Mouse (Mus musculus) left cerebral cortex, adult 18-20 months (tissue): ENCODE data around the gene Bmf. TPM values are rescaled to one million over a fixed set of nuclear protein-coding genes. Genes with fewer than 3 reads are reported as not detected.

Source experiments
- DNase-seq, 2 experiments: peaks; one replicate each; pipeline ENCODE4 v3.0.0; 2021 to 2022; ENCODE audit warnings: low spot score in 2 of 2, mixed read lengths in 1 of 2
- total RNA-seq, 2 experiments: library from RNA; stranded (reverse); gene quantifications; 2 replicates each; pipeline ENCODE4 v1.2.3; 2021

Gene Bmf
- total RNA-seq, 2 experiments from 2014 or later, result 1.8 TPM

DNA sequence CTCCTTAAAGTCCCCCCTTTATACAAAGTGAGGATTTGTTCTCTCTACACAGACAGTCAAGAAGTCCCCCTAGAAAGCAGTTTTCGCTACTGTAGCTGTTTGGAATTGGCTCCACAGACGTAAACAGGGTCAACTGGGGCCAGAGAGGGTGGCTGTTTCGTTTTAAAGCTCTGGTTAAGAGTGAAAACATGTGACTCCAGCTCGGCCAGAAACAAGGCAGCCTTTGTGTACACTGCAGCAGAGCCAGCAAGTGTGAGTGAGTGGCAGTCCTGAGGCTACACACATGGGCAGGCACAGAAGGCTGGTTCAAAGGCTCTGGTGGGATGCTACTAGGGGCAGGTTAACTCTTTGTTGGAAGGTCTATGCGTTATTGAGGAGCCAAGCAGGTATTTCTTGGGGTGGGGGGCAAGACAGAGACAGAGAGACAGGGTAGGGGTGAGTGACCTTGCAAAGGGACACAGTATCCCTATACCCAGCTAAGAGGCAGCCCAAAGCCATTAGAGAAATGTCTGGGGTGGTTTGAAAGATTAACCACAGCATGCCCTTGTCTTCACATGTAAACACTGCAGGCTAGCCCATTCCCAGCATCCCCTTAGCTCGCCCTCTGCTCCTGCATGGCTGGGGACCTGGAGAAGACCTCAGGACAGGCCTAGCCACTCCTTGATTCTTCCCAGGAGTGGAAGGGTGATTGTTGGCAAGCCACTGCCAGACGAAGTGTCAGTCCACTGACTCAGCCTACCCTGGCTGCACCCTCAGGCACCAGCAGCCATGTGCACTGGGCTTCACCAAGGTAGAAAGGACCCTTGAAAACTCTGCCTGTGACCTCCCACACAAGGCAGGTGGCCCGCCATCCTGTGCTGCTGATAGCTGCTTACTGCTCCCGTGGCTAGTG, 29.2 kb downstream of the Bmf start:
- DNase-seq, result peak in 1 of 2 experiments; percentile 20

GRCm38 (mm10) chr2:118512418-118513377, 36.8 kb downstream of the Bmf start:
- no peak for DNase-seq

DNA sequence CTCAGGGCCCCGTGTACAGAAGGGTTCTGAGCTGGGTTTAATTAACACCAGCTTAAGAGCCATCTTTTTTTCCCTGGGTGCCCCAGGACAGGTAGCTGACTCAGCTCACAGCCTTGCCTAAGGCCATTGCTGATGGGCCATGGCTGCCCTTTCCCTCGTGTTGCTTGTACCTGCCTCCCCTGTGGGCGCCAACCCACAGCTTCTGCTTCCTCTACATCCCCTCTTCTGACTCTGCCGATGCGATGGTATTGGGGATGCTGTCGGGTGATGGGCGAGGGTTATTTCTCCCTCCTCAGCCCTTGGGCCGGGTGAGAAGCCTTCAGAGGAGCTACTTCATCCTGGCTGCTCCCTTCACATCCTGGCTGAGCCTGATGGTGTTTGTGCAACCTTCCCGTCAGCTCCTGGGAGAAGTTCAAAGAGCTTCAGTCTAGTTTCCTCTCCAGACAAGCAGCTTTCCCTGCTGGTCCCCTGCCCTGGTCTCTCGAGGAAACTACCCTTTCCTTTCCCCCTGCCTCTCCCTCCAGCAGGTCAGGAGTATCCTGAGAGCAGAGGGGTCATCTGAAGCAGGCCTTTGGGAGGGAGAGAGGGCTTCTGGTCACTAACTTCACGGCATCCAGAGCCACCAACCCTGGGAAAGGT, 37.6 kb downstream of the Bmf start:
- no peak for DNase-seq

DNA sequence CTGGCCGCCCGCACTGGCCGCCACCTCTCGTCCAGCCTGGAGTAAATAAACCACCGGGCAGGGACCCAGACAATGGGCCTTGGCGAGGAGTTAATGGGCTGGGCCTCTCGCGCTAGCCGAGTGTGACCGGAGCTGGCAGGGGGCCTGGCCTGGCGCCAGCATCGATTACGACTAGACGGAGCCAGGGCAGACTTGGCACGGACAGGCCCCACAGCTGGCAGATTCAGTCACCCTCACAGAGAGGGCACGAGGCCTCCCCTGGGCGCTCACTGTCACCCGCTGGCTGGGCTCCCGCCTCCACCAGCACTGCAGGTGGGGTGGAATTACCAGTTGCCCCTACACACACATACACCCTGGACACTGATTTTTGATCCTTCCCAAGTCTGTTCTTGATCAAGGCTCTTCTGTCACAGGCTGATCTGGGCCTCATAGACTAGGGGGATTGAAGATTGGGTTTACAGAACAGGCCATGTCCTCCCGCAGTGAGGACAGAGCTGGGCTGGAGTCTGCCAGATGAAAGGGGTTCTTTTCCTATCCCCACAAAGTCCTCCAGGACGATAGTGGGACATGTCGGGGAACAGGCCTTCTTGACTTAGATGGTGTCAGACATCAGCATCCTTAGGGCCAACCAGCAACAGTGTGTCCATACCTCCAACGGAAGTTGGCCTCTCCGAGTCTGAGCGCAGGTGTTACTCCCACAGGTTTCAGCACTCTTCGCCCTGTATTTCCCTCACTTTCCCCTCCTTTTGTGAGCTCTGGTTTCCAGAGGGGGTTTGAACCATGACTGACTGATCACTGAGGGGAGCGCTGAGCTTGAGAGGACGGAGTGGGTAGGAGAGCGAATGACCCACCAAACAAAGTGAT, 38.8 kb downstream of the Bmf start:
- DNase-seq, result peak; percentile 75 to 79

DNA sequence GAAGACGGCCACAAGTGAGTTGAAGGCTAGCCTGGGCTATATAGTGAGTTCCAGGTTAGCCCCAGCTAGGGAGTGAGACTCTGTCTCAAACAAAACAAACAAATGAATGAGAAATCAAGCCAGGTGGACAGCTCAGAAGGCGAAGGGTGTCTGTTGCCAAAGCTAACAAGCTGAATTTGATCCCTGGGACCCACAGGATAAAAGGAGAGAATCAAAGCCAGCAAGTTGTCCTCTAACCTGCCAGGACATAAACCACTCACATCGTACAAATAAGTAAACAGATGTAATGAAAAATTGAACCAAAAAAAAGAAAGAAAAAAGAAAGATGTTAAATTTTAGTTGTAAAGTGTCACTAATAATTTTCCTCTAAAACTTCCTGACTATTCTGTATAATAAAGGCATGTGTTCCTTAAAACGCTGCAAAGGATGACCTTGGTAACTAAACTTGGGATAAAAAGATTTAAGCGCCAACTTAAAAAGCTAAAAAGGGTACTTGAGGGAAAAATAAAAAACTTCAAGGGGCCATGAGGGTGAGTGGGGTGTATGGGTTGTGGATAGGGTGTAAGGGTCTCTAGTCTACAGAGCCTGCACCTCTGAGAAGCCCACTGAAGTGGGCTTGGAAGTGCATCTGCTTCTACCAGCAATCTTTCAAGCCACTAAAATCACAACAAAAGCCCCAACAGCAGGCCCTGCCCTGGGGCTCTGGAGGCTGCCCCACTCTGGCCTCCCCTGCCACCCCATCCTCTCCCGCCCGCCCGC, 39.6 kb downstream of the Bmf start:
- DNase-seq, result no peak

DNA sequence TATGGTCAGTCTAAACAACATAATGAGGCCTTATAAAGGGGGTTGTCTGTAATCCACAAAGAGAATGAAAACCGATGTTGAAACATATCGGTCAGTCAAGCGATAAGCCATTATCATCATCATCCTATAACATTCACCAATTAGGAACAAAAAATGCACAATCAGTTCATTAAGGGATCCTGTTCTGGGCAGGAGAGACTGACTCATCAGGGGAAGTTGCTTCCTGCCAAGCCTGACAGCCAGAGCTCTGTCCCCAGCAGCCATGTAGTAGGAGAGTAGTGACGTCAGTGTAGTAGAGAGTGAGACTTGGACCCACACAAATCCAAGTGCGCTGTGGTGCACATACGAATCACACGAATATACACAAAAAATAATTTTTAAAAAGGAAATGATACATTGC, 42.4 kb downstream of the Bmf start:
- no peak for DNase-seq

DNA sequence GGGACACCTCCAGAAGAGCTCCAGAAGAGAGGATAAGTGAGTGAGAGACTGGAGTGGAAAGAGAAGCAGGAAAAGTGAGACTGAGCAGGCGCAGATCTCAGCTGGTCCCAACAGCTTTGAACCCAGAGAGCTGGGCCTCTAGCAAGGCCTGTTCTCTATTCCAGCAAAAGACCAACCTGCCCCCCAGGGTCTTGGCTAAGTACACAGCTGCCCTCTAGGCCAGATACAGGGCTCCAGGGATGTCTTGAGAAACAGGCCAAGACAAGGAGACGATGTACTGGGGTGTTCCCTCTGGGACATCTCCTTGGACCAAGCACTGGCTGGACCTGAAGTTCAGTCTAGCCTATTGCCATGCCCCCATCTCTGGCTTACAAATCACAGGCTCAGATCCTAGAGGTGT, 49.3 kb downstream of the Bmf start:
- DNase-seq, result no peak

GRCm38 (mm10) chr2:118499135-118499961, 50.1 kb downstream of the Bmf start:
- DNase-seq, result no peak

- DNase-seq, result no peak
These were observed 51.0 kb downstream of the Bmf start for GRCm38 (mm10) chr2:118498476-118498875.

- DNase-seq, result no peak
These were observed 51.6 kb downstream of the Bmf start for GRCm38 (mm10) chr2:118497890-118498289.

DNA sequence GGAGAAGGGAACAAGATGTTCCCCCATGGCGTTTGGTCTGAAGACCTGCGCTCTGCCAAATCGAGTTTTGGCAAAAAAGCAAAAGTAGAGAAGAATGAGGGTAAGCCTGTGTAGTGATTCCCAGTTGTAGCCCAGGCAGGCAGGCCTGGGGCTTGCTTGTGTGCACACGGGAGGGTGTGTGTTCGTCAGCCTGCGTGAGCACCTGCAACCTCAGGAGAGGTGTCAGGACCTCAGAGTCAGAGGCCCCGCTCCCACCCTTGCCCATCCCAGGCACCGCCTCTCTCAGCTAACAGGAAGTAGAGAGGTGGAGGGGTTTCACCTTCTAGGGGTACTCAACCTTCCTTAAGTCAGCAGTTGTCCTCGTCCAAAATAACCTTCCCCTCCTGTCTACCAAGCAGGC, 54.5 kb downstream of the Bmf start:
- DNase-seq, result no peak

DNA sequence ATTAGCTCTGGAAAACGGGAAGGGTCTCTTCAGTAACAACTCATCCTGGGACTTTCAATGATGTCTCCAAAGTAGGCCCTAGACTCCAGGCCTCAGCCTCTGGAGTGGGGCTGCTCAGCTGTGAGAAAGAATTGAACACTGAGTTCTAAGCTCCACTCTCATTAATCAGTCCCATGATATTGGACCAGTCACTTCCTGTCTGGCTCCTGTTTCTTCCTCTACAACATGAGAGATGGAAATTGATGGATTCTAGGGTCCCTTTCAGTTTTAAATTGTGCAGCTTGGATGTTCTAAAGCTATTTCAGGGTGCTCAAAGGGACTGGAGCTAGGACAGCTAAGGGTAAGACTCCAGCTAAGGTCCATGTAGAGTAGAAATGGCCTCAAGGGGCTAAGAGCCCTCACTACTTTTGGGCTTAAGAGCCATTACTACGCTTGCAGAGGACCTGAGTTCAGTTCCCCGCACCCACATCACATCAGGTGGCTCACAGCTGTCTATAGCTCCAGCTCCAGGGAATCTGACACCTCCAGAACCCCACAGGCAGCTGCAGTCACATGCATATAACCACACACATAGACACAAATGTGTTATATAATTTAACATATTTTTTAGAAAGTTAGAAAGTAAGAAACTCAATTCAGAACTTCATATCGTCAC, 57.6 kb downstream of the Bmf start:
- DNase-seq, result no peak

DNA sequence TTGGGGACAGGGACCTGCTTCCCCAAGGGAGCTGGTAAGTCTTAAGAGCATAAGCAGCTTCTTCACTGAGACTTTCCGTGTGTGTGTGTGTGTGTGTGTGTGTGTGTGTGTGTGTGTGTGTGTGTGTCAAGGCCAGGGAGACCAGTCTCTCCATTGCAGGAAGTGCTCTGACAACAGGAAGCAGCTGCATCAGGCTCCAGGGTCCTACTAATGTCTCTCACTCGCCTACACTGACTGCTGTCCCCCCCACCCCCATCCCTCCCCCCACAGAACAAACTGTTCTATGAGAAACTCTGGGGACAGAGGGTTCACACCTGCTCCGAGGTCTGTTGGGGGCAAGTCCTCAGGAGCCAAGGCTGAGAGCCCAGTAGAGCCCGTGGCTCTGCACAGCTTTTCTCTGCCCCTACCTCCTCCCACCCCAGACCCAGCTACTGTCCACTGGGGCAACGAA, 58.2 kb downstream of the Bmf start:
- DNase-seq, result no peak

GRCm38 (mm10) chr2:118490241-118491091, 59.0 kb downstream of the Bmf start:
- DNase-seq, result no peak

GRCm38 (mm10) chr2:118487806-118488205, 61.7 kb downstream of the Bmf start:
- DNase-seq, result no peak

- DNase-seq, result peak; percentile 59 to 75
These were observed 62.6 kb downstream of the Bmf start for GRCm38 (mm10) chr2:118486933-118487332.

DNA sequence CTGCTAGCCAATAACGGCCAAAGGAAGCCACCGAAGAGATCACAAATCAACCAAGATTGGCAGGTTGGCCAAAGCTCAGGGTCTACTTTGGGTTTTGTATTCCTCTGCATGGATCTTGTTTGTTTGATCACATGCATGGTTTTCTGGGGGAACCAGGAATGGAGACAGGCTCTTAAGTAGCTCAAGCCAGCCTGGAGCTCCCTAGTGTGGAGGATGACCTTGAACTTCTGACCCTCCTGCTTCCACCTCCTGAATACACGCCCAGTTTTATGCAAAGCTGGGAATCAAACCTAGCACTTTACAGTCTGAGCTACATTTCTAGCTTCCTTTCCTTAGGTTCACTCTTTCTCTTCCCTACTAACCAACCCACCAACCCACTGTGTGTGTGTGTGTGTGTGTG, 64.1 kb downstream of the Bmf start:
- DNase-seq, result no peak
